Mouse (Mus musculus) hindlimb bud, embryonic 11.5 days (tissue): ENCODE measurements at regions not wholly inside any gene's neighbourhood (a gene's known extent, or its start where the extent isn't known, plus 50 kb on each side); places are given as distances from the start of the nearest gene placed in this dataset.

Experiments used
- DNase-seq: peaks from one replicate; pipeline ENCODE4 v3.0.0-alpha.2; 2012; ENCODE audit warnings: low read depth, low spot score; ENCODE audit errors: extremely low spot score

DNA sequence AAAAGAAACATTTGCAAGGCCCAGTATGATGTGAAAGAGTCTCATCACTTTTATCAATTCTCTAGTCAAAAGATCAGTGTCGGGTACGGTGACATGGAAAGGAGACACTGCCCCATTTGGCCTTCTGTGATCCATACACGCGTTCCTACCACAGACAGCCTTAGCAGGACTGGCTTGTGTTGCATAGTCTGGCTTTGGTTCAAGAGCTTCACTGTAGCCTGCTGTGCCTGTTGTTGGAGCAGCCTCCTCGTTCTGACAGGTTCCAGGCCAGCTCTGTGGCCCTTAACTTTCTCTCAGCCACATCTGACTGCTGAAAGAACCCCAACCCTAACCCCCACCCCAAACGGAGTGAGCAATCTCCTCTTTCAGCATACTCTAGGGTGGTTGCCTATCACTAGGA, 99.9 kb downstream of the Chst1 start:
- no peak for DNase-seq

DNA sequence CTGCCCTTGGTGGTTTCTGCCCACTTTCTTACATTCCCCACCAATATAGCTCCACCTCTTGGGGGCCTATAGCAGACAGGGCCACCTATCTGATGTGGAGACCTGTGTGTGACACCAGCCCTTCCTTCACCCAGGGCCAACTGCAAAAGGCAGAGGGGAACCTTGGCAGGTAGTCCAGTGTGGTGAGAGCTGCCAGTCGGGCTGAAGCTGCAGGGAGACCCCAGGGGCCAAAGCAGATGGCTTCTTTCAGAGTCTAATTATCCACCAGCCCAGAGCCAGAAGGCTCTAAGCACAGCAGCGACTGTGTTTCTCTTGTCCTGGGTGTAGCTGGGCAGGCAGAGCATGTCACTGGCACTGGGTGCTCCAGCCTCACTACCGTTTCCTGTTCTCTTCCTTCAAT, 104.5 kb downstream of the Chst1 start:
- no peak for DNase-seq

DNA sequence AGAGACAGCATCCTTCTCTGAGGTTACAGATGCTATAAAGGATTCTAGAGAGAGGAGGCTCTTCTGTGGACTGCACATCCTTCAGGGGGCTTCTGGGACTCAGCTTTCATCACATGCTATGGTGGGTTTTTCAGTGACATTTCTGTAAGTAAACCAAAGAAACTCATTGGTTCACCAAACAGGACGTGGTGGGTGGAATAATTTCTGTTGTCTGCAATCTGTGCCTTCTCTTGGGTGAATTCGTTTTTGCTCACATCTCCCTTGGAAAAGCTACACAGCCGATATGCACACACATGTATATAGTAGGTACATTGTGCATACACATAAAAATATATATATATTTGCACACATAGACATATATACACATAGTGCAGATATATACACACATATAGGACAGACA, 110.2 kb downstream of the Chst1 start:
- DNase-seq: no peak

DNA sequence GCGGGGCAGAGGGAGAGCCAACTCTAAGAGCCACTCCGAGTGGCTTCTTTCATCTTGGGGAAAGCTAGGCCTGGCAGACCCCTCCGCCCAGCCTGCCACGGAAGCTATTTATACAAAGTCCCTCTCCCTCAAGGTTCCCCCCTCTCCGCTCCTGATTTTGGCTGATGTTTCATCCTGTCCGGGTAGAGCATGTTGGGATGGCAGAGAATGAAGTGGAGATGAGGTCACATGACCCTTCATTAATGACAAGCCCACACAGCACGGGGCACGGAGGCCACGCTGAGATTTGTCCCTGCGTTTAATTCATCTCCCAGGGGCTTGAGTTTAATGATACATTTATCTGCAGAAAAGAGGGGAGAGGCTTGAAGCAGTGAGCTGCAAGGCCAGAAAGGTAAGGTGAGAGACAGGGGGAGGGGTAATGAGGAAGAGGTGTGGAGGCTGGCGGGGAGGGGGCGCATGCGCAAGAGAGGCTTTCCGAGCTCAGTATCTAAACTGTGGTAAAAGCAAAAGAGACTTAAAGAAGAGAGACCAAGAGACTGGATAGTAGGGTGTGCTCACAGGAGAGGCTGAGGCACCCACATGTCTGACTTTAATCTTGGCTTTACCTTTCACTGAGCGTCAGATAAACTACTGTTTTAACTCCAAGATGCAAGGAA, 111.7 kb downstream of the Chst1 start:
- DNase-seq: no peak

DNA sequence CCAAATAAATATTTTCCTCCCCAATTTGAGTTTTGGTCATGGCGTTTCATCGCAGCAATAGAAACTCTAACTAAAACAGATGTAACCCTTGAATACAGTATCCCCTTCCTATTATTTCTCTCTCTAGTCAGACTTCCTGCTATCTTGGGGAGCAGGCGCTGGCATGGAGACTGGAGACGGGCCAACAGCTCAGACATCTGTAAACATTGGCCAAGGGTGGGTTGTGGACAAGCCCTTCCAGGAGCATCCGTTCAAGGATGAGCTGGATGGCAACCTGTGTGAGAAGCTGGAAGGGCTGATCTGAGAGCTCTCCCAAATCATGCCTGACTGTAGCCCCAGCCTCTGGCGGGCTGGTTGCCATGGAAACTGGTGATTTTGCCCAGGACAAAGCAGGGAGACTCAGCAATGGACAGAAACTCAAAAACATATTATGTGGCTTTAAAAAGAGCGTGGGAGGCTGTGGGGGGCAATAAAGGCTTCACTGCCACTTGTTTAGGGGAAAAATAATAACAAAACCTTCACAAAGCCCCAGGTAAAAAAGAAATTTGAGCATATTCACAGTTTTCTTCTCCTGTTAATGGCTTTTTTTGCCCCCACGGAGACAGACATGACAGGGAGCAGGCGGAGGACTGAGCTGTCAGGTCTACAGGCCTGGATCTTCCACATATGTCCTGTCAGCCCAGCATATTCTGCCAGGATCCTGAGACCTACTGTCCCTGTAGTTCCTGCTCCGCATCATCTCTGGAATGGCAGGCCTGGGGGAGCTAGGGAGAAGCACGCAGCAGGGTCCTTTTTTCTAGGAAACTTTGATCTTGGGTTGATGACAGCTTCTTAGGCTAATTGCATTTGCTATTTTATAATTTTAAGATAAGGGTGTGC, 113.0 kb downstream of the Chst1 start:
- no peak for DNase-seq

DNA sequence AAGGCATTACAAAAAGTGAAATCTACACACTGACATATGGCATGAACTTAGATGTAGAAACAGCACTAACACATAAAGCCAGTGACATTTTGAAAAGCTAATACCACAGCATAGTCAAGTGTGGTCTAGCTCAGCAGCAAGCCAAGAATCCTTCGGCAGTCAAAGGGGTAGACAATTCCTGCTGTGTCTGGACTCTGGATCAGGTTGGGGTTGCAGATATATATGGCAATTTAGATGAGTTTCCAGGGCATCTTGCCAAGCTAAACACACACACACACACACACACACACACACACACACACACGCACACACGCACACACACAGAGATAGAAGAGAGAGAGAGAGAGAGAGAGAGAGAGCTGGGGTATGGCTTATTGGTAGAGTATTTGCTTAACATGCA, 118.2 kb downstream of the Chst1 start:
- no peak for DNase-seq

DNA sequence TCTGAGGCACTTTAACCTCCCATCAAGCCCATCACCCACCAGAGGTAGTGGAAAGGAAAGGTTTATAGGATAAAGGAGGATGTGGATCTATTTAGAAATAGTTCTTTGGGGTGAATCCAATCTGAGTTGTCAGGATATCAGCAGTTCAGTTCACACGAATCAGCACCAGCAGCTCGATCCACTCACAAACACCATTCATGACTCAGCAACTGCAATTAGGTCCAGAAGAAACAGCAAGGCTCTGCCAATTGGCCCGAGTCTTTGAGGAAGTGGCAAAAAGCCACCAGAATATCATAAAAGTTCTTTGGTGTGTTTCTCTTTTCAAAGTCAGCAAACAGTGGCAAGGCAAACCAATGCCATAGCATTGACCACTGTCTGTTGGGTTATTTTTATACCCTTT, 122.4 kb downstream of the Chst1 start:
- no peak for DNase-seq

DNA sequence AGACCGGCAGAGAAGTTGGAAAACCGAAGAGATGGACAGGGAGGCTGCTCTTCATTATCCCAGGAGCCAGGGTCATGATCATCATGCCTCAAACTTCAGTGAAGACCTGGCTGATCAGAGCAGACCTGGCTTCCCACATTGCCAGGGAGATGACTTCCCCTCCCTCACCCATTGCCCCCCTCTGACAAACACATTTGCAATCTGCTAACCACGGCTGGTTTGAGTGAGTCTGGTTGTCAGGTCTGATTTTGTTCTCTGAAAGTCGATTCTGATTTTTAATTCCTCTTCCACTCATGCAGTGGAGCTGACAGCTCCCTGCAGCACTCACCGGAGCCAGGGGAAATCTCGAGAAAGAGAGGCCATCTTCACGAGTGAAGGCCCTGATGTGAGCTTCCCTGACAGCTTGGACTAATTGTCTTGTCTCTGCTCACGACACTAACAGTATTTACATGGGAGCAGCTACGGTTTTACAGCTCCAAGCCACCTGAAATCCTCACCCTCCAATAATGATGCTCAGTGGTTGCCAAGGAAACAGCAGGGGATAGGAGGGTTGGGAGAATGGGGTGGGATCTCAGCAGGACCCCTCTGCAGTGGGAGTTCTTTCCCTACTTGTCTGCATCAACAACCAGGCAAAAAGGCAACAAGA, 124.2 kb downstream of the Chst1 start:
- no peak for DNase-seq

DNA sequence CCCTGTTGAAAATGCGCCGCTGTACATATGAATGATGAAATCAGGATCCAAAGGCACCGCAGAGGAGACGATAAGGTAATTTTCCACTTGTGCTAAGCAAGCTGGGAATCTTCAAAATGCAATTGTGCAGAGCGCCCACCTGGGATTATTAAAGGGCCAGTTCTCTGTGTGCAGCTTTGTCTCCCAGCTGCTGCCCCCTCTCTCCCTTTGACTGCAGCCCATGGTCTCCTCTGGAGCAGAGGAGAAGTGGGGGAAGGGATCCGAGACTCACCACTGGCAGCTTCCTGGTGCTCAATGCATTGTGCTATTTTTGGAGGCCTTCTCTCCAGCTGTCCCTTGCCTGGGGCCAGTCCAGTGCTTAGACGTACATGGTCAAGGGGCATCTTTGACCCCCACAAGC, 127.1 kb downstream of the Chst1 start:
- no peak for DNase-seq

DNA sequence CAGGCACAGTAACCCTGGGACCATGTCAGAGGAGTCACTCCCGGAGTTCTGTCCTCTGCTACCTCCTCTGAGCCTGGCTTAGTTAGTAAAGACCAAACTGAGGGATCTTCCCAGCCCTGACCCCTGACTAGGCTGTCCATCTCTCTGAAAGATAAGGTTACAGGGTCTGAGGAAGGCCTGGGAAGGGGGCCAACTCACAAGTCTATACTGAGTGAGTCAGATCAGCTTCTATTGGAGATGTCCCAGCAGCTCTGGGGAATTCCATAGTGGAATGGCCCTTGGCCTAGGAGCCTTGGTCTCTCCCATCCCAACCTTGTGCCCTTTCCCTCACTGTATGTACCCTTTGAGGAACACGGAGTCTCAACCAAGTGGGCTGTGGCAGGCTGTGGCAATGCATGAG, 127.7 kb downstream of the Chst1 start:
- no peak for DNase-seq

DNA sequence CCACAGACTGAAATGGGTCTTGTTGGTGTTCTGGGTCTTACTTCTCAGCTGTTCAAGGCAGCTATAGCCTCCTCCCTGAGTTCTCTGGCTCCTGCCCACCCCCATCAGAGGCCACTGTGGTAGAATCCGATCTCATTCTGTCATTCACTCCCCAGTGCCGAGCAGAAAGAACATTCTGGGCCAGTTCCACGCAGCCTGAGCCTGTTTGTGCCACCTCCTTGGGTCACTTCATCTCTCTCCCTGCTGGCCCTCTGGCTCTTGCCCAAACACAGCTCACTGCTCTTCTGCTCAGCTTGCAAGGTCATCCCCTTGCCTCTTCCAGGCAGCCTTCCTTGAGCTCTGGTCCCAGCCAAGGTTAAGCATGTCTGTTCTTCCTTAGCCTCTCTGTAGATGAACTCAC, 128.9 kb downstream of the Chst1 start:
- no peak for DNase-seq

DNA sequence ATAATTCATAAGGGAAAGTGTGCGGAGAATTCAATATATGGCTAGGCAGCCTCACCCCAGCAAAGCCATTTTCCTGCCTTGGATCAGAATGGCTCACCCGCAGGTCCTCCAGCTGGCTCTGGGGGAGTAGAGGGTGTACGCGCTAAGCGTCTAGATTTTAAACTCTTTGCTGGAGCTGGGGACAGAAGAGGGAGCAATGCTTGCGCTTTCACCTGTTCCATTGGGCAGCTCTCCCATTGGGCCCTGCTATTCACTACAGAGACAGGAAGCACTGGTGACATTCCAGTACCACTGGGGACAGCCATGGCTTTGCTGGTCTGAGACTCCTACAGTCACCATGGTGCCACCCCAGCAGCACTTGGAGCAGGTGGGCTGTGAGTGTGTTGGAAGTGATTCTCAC, 130.9 kb downstream of the Chst1 start:
- no peak for DNase-seq

DNA sequence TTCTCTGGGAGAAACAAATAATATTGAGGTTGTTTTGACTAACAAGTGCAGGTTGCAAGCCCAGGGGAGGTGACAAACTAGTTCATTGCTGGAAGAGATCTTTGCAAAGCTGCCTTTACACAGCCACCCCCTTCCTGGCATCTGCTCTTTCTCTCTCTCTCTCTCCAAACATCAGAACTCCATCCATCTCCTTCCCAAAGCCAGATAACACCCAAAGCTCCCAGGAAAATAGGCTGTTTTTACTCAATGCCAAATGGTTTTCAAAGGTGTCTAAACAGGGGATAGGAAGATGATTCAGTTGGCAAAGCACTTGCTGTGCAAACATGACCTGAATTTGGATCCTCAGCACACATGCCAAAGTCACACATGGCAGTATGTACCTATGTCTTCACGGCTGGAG, 133.9 kb downstream of the Chst1 start:
- no peak for DNase-seq

DNA sequence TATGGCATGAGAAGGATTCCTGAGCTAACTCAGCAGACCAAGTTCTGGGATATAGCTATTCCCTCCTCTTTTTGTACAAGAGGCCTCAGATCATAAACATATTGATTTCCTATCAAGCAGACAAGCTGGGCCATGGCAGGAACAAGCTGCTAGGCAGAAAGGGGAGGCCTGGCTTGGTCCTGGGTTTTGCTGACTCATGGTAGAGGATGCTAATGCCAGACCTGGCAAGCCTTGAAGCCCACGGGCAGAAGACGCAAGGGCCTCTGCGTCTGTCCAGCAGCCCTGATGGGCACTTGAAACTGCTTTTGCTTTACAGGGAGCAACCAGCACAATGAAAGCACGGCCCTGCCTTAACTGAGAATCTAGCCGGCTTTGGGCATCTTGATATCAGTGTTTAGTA, 136.3 kb downstream of the Chst1 start:
- DNase-seq: no peak

DNA sequence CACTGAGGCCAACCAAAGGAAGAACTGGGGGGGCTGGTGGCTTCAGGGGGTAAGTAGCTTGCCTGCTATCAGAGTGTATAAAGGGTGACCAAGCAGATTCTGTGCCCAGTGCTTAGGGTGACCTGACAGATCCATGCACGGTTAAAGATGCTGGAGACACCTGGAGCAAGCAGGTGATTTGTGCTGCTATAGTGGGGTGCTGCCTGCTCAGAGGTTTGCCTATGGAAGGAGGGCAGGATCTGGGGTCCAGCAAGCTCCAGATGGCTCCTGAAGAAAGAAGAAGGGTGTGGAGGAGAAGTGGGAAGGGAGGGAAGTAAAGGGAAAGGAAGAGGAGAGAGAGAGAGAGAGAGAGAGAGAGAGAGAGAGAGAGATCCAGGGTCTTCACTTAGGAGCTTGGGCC, 137.8 kb downstream of the Chst1 start:
- no peak for DNase-seq

DNA sequence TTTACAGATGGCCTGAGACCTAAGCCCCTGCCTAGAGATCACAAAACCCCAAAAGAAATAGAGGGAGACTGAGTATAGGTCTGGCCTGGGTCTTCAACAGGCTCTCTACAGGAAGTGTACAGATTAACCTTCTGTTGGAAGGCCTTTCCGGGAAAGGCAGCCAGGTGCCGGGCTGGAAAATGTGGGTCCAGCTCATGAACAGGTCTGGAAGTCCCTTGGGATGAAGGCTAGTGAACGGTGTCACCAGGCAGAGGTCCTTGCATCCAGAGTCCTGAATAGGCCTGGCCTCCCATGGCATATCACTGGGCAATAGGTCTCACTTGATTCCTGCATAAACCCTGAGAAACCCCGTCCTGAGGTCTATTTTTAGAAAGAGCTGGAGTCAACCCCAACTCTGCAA, 140.1 kb downstream of the Chst1 start:
- DNase-seq: no peak

DNA sequence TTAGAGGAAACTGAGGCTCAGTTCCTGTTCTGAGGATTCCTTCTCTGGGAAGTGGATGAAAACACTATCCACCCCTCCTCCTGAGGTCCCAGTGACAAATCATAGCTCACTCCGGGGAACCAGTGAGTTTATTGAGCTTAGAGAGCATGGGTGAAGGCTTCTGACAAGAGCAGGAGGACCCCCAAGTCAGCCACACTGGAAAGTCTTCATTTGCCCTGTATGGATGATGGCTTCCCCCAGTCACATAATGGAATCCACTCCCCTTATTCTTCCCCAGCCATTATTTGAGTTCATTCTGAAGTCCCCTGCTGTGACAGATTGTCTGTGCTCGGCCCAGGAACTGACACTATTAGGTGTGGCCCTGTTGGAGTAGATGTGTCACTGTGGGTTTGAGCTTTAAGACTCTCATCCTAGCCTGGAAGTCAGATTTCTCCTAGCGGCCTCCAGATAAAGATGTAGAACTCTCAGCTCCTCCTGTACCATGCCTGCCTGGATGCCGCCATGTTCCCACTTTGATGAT, 141.3 kb downstream of the Chst1 start:
- DNase-seq: no peak

DNA sequence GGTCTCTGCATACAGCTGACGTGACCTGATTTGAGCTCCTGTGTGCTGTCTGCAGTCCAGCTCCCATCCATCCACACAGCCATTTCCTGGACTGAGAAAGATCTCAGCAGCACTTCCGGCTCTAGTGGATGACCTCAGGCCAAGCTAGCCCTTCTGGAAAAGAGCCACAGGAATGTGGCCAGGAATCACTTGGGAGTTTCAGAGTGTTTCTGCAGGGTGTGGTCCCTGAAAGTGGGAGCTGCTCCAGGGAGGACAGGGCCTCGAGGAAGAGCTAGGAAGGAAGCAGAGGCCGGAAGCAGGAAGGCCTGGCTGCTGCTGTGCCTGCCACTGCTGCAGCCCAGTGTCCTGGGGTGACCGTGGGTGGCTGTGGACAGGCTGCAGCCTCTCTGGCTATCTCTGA, 142.5 kb downstream of the Chst1 start:
- DNase-seq: no peak

DNA sequence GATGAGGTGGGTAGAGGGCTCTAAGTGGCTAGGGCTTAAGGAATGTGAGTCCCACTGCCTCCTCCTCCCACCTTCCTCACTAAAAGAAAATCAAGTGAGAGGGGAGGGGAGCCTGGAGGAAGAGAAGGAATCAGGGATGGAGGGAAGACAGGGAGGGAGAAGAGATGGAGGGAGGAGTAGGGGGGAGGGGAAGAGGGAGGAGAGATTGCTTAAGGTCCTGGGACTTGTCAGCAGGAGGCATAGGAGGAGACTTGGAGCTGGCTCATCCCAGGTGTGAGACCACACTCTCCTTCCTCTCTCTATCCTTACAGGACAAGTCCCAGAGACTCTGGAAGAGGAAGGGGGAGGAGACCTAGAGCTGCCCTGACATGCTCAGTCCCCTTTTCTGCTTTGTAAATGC, 143.2 kb downstream of the Chst1 start:
- no peak for DNase-seq

DNA sequence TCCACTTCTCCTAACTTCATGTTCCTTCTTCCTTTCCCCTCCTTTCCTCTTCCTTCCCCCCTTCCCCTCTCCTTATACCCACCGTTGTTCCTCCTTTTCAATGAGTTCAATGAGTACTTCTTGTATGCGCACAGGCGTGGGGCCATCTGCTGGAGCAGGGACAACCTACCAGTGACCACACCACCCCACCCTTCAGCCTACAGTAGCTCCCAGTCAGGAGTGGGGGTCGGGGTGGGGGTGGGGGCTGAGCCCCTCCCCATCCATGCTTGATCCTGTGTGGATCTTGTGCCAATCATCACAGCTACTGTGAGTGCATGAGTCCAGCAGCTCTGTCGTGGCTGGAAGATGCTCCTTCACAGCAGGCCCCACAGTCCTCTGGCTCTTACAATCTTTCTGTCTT, 143.6 kb downstream of the Chst1 start:
- DNase-seq: no peak

DNA sequence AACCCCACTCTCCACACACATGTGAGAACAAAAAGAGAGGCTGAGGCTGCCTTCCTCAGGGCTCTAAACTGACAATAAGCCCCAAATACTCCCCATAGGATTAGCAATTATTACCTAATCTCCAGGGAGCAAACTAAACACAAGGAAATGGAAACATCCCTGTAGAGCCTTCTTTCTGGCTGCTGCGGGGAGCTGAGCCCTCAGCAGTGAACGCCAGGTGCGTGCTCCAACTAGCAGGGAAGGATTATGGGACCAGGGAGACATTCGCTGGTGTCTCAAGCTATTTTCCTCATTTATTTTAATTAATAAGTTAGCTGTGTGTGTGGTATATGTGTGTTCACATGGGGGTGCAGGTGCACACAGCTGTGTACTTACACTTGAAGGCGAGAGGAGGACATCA, 144.4 kb downstream of the Chst1 start:
- no peak for DNase-seq

DNA sequence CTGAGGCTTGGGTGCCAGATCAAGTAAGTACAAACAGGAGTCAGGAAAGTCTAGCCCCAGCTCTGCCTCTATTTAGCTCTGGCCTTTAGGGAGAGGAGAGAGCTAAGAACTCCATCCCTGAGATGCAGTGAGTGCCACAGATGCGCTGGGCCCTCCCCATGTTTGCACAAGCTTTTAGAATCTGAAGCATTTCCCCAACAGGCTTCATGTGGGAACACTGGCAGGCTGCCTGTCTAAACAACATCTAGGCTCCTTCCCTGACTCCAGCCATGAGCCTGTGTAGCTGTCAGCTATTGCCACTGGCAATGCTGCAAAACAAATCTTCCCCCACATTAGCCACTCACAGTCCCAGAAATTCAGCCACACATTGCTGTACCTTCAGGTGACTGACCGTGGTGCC, 147.9 kb downstream of the Chst1 start:
- no peak for DNase-seq
